Comparison of ENCODE assay signal across 9 mouse cellular contexts in genomic region chr4:139535127-139535695, GRCm38 (mm10). TPM values are rescaled to one million over a fixed set of nuclear protein-coding genes. Genes with fewer than 3 reads are reported as not detected.
A peak's percentile ranks its signal among the peaks of the same experiment; 100 is the strongest.
DNase-seq lines count a peak whose midpoint lies in the region; ATAC-seq and TF ChIP-seq lines count a peak whose summit lies in the region.
"Had no signal": no experiment of that assay in that cellular context is flagged by ENCODE, and none has a peak within 500 bp of the region (broad histone marks: within the 10 kb centered on the region; RNA-seq: fewer than 3 reads in every experiment).

No protein-coding gene starts in this region.

- peak; percentile 33 for DNase-seq in gastrocnemius, postnatal 14 days
- DNase-seq in gastrocnemius, adult 18-20 months (ENCODE audit: low spot score) = no peak
- peak; percentile 96 for DNase-seq in heart, adult 11 months
- peak; percentile 70 to 71 for DNase-seq in kidney, adult 8-10 months
- DNase-seq in lung, embryonic 14.5 days = peak; percentile 83
- no peak for DNase-seq in cerebellum, postnatal 25 days
- no peak for DNase-seq in left cerebral cortex, postnatal 36 days (ENCODE audit: low spot score in 2 of 2)

- intact Hi-C loops in gastrocnemius, postnatal 14 days (cut with DNase I; ENCODE audit: low total_unique reads) = no loop called here
- intact Hi-C loops in left cerebral cortex, postnatal 36 days (cut with DNase I) = no loop called here

- H3K4me2 ChIP-seq in lung, embryonic 14.5 days = peak overlapping the region; percentile 23

- TF ChIP-seq CTCF in lung, embryonic 14.5 days (IDR thresholded peaks at IDR 0.05; ENCODE audit: low read depth) = no peak

- WGBS in lung, embryonic 14.5 days = 13% methylated on average over 12 of the region's 12 CpGs

- H3K9me3 ChIP-seq in lung, embryonic 14.5 days (ENCODE audit: low read depth, low read length) = no peaks in the 10 kb centered on the region

- no peaks in the 10 kb centered on the region for H3K36me3 ChIP-seq in lung, embryonic 14.5 days (ENCODE audit: insufficient read depth)

- ATAC-seq in lung, embryonic 14.5 days (ENCODE audit: insufficient read depth) = peak; percentile 92
- ATAC-seq in granulocyte monocyte progenitor cell, adult 5-6 weeks (replicated peaks; ENCODE audit: poor library complexity, severe bottlenecking) = no peak

- peaks cover 16% of the 10 kb centered on the region for H3K4me1 ChIP-seq in lung, embryonic 14.5 days (ENCODE audit: insufficient read depth)

- peak overlapping the region; percentile 92 for H3K27ac ChIP-seq in lung, embryonic 14.5 days (ENCODE audit: low read depth)

- H3K27me3 ChIP-seq in lung, embryonic 14.5 days (ENCODE audit: insufficient read depth, low read length) = no peaks in the 10 kb centered on the region

- H3K9ac ChIP-seq in lung, embryonic 14.5 days = peak overlapping the region; percentile 14

- H3K4me3 ChIP-seq in lung, embryonic 14.5 days (ENCODE audit: low read depth, low read length) = no peak overlapping the region
- H3K4me3 ChIP-seq: erythroblast, embryonic 14.5 days had no signal

RNA-seq across cellular contexts. Expression of gene Iffo2, which starts 4.9 kb away (rescaled TPM):
- total RNA-seq in gastrocnemius, postnatal 14 days (2021) = 1 to 10 TPM; 3.9 to 4.9 TPM
- total RNA-seq in gastrocnemius, adult 18-20 months (2021) = 1 to 10 TPM; 1.4 to 2.4 TPM
- 7.7 TPM in 2 replicates for polyA plus RNA-seq in lung, embryonic 14.5 days (2014; fragmentation: Nextera tagmentation; extraction: Ambion mirVana)
- 0.92 and 2.4 TPM in 2 replicates for total RNA-seq in granulocyte monocyte progenitor cell, adult 5-6 weeks (2014; fragmentation: Nextera tagmentation)
- 0.26 and 1.2 TPM in 2 replicates for total RNA-seq in granulocyte monocyte progenitor cell, adult 5-6 weeks (2017)
- total RNA-seq in left cerebral cortex, postnatal 36 days (2021) = 10 to 100 TPM; 15.7 to 18.8 TPM
- polyA plus RNA-seq: erythroblast, embryonic 14.5 days had no signal

Comparison
In these comparisons a context has a peak if more than half of its experiments do, and no peak if none do; other contexts are left out.
1. DNase-seq: peak in gastrocnemius, postnatal 14 days (single experiment), heart, adult 11 months (single experiment), kidney, adult 8-10 months (2 of 2) and lung, embryonic 14.5 days (single experiment); none in gastrocnemius, adult 18-20 months (single experiment), cerebellum, postnatal 25 days (0 of 2) and left cerebral cortex, postnatal 36 days (0 of 2).